Mouse (Mus musculus): ENCODE measurements at regions not wholly inside any gene's neighbourhood (a gene's known extent, or its start where the extent isn't known, plus 50 kb on each side); places are given as distances from the start of the nearest gene placed in this dataset.

DNA sequence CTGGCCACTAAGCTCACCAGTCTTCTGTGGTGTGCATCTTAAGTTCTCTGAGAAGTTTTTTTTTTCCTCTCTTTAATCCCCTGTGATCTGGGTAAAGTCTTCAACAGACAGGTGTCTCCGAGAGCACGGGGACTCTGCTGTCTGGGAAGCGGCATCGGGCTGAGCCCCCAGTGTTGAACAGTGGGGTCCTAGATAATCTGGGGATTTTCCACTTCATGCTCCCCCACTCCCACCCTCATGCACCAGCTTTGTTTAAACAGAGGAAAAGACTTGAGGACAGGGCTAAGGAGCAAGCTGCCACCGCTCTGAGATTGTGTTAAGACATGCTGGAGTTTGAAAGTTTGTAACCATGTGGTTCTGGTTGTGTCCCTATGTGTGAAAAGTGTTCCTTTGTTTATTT lies 538.4 kb downstream of the Ccdc171 start:
- TF ChIP-seq POLR2A (IDR thresholded peaks at IDR 0.05; ENCODE audit: control insufficient read depth, low read depth, low read length) (no peak), CTCF (IDR thresholded peaks at IDR 0.05; ENCODE audit: control insufficient read depth, insufficient read depth, insufficient replicate concordance, low read depth, low read length) (no peak)
